Mouse (Mus musculus): ENCODE measurements around the gene Gen1. TPM values are rescaled to one million over a fixed set of nuclear protein-coding genes. Genes with fewer than 3 reads are reported as not detected.

The Gen1 gene
- polyA plus RNA-seq, 1 experiment from 2014 or later, result 8.9 TPM

GRCm38 (mm10) chr12:11221524-11222330, 43.9 kb downstream of the Gen1 start:
- ATAC-seq (ENCODE audit: low FRiP score, low read depth), result no peak
- Histone ChIP-seq H3K27me3 (replicated peaks) (no peaks in the 10 kb centered on the region), H3K9me3 (no peaks in the 10 kb centered on the region), H3K4me3 (no peak overlapping the region), H3K9ac (no peak overlapping the region), H3K36me3 (no peaks in the 10 kb centered on the region), H3K4me1 (peaks cover 8% of the 10 kb centered on the region; the same call in 1 of the 2 replicates), H3K27ac (no peak overlapping the region), H3K4me2 (replicated peaks) (no peak overlapping the region)
- 55% methylated on average over 20 of the region's 20 CpGs for WGBS

- WGBS, result 61% methylated on average over 7 of the region's 7 CpGs
- Histone ChIP-seq H3K9ac (no peak overlapping the region), H3K36me3 (no peaks in the 10 kb centered on the region), H3K27ac (no peak overlapping the region), H3K27me3 (replicated peaks) (no peaks in the 10 kb centered on the region), H3K4me1 (peaks cover 8% of the 10 kb centered on the region; the same call in 1 of the 2 replicates), H3K4me2 (replicated peaks) (no peak overlapping the region), H3K9me3 (no peaks in the 10 kb centered on the region), H3K4me3 (no peak overlapping the region)
- no peak for ATAC-seq (ENCODE audit: low FRiP score, low read depth)
These were observed 47.8 kb downstream of the Gen1 start for GRCm38 (mm10) chr12:11217726-11218250.

GRCm38 (mm10) chr12:11216454-11216853, 49.1 kb downstream of the Gen1 start:
- no peaks in the 10 kb centered on the region for H3K36me3 ChIP-seq
- H3K27me3 ChIP-seq (replicated peaks), result no peaks in the 10 kb centered on the region
- peaks cover 2% of the 10 kb centered on the region; the same call in 1 of the 2 replicates for H3K4me1 ChIP-seq
- WGBS, result 60% methylated on average over 3 of the region's 3 CpGs
- ATAC-seq (ENCODE audit: low FRiP score, low read depth), result no peak
- no peaks in the 10 kb centered on the region for H3K9me3 ChIP-seq
- H3K9ac ChIP-seq, result no peak overlapping the region
- no peak overlapping the region for H3K27ac ChIP-seq
- no peak overlapping the region for H3K4me3 ChIP-seq
- H3K4me2 ChIP-seq (replicated peaks), result no peak overlapping the region

GRCm38 (mm10) chr12:11215555-11215954, 50.0 kb downstream of the Gen1 start:
- Histone ChIP-seq H3K27me3 (replicated peaks) (no peaks in the 10 kb centered on the region), H3K9me3 (no peaks in the 10 kb centered on the region), H3K27ac (no peak overlapping the region), H3K4me3 (no peak overlapping the region), H3K9ac (no peak overlapping the region), H3K4me1 (no peaks in the 10 kb centered on the region), H3K4me2 (replicated peaks) (no peak overlapping the region), H3K36me3 (no peaks in the 10 kb centered on the region)
- 93% methylated on average over 2 of the region's 2 CpGs for WGBS
- ATAC-seq (ENCODE audit: low FRiP score, low read depth), result no peak

GRCm38 (mm10) chr12:11214776-11215175, 50.8 kb downstream of the Gen1 start:
- ATAC-seq (ENCODE audit: low FRiP score, low read depth), result no peak

GRCm38 (mm10) chr12:11212881-11213280, 52.7 kb downstream of the Gen1 start:
- no peaks in the 10 kb centered on the region for H3K9me3 ChIP-seq
- no peaks in the 10 kb centered on the region for H3K4me1 ChIP-seq
- 71% methylated on average over 1 of the region's 1 CpGs for WGBS
- H3K4me3 ChIP-seq, result no peak overlapping the region
- no peak overlapping the region for H3K27ac ChIP-seq
- no peak for ATAC-seq (ENCODE audit: low FRiP score, low read depth)
- H3K9ac ChIP-seq, result no peak overlapping the region
- H3K4me2 ChIP-seq (replicated peaks), result no peak overlapping the region
- H3K36me3 ChIP-seq, result no peaks in the 10 kb centered on the region
- H3K27me3 ChIP-seq (replicated peaks), result no peaks in the 10 kb centered on the region

More at GRCm38 (mm10) chr12:11214776-11215175, 50.8 kb downstream of the Gen1 start:
- Histone ChIP-seq H3K4me3 (no peak overlapping the region), H3K4me2 (replicated peaks) (no peak overlapping the region), H3K4me1 (no peaks in the 10 kb centered on the region), H3K9me3 (no peaks in the 10 kb centered on the region), H3K27me3 (replicated peaks) (no peaks in the 10 kb centered on the region), H3K27ac (no peak overlapping the region), H3K36me3 (no peaks in the 10 kb centered on the region), H3K9ac (no peak overlapping the region)

GRCm38 (mm10) chr12:11210361-11210760, 55.2 kb downstream of the Gen1 start:
- H3K4me2 ChIP-seq (replicated peaks), result no peak overlapping the region
- H3K4me1 ChIP-seq, result no peaks in the 10 kb centered on the region
- no peak overlapping the region for H3K27ac ChIP-seq
- no peaks in the 10 kb centered on the region for H3K36me3 ChIP-seq
- no peak overlapping the region for H3K9ac ChIP-seq
- H3K9me3 ChIP-seq, result no peaks in the 10 kb centered on the region
- no peak for ATAC-seq (ENCODE audit: low FRiP score, low read depth)
- no peak overlapping the region for H3K4me3 ChIP-seq
- WGBS, result 81% methylated on average over 3 of the region's 3 CpGs
- no peaks in the 10 kb centered on the region for H3K27me3 ChIP-seq (replicated peaks)

GRCm38 (mm10) chr12:11209636-11210035, 56.0 kb downstream of the Gen1 start:
- 72% methylated on average over 5 of the region's 5 CpGs for WGBS
- Histone ChIP-seq H3K4me3 (no peak overlapping the region), H3K4me2 (replicated peaks) (no peak overlapping the region), H3K36me3 (no peaks in the 10 kb centered on the region), H3K9ac (no peak overlapping the region), H3K27ac (no peak overlapping the region), H3K4me1 (no peaks in the 10 kb centered on the region), H3K27me3 (replicated peaks) (no peaks in the 10 kb centered on the region), H3K9me3 (no peaks in the 10 kb centered on the region)
- ATAC-seq (ENCODE audit: low FRiP score, low read depth), result no peak

- H3K4me1 ChIP-seq, result no peaks in the 10 kb centered on the region
- H3K27ac ChIP-seq, result no peak within 1 kb of the TSS
- no peaks in the 10 kb centered on the region for H3K36me3 ChIP-seq
- no peak within 1 kb of the TSS for H3K4me2 ChIP-seq (replicated peaks)
- H3K9me3 ChIP-seq, result no peaks in the 10 kb centered on the region
- no peak for ATAC-seq (ENCODE audit: low FRiP score, low read depth)
- 52% methylated on average over 5 of the region's 5 CpGs for WGBS
- H3K4me3 ChIP-seq, result no peak within 1 kb of the TSS
- H3K9ac ChIP-seq, result no peak within 1 kb of the TSS
- H3K27me3 ChIP-seq (replicated peaks), result no peaks in the 10 kb centered on the region
These were observed 56.7 kb downstream of the Gen1 start, which contains the start of gene Msgn1 for GRCm38 (mm10) chr12:11208872-11209271. Gene Msgn1, minus strand, starts transcription at chr12:11208972.

- Histone ChIP-seq H3K4me1 (no peaks in the 10 kb centered on the region), H3K36me3 (no peaks in the 10 kb centered on the region), H3K9ac (no peak overlapping the region), H3K4me3 (no peak overlapping the region), H3K27ac (no peak overlapping the region), H3K9me3 (no peaks in the 10 kb centered on the region), H3K27me3 (replicated peaks) (no peaks in the 10 kb centered on the region), H3K4me2 (replicated peaks) (no peak overlapping the region)
- no peak for ATAC-seq (ENCODE audit: low FRiP score, low read depth)
- 77% methylated on average over 4 of the region's 4 CpGs for WGBS
These were observed 59.3 kb downstream of the Gen1 start for GRCm38 (mm10) chr12:11206321-11206720.

- no peak overlapping the region for H3K4me3 ChIP-seq
- 79% methylated on average over 18 of the region's 18 CpGs for WGBS
- no peaks in the 10 kb centered on the region for H3K9me3 ChIP-seq
- H3K27ac ChIP-seq, result no peak overlapping the region
- H3K4me2 ChIP-seq (replicated peaks), result no peak overlapping the region
- no peaks in the 10 kb centered on the region for H3K27me3 ChIP-seq (replicated peaks)
- no peak overlapping the region for H3K9ac ChIP-seq
- no peaks in the 10 kb centered on the region for H3K36me3 ChIP-seq
- ATAC-seq (ENCODE audit: low FRiP score, low read depth), result no peak
- no peaks in the 10 kb centered on the region for H3K4me1 ChIP-seq
These were observed 61.6 kb downstream of the Gen1 start for GRCm38 (mm10) chr12:11203694-11204665.

- H3K9me3 ChIP-seq, result no peaks in the 10 kb centered on the region
- whole genome bisulfite sequencing, result 90% methylated on average over 8 of the region's 8 CpGs
- no peaks in the 10 kb centered on the region for H3K4me1 ChIP-seq
- H3K4me2 ChIP-seq (replicated peaks), result no peak overlapping the region
- no peak overlapping the region for H3K9ac ChIP-seq
- no peaks in the 10 kb centered on the region for H3K27me3 ChIP-seq (replicated peaks)
- no peaks in the 10 kb centered on the region for H3K36me3 ChIP-seq
- H3K27ac ChIP-seq, result no peak overlapping the region
- no peak overlapping the region for H3K4me3 ChIP-seq
- ATAC-seq (ENCODE audit: low FRiP score, low read depth), result no peak
These were observed 63.1 kb downstream of the Gen1 start for GRCm38 (mm10) chr12:11202476-11202875.
